Mouse (Mus musculus): Measurements from ENCODE around the gene Duox1. TPM values are rescaled to one million over a fixed set of nuclear protein-coding genes. Genes with fewer than 3 reads are reported as not detected.

The Duox1 gene
- total and polyA plus RNA-seq, 3 experiments, result not detected

DNA sequence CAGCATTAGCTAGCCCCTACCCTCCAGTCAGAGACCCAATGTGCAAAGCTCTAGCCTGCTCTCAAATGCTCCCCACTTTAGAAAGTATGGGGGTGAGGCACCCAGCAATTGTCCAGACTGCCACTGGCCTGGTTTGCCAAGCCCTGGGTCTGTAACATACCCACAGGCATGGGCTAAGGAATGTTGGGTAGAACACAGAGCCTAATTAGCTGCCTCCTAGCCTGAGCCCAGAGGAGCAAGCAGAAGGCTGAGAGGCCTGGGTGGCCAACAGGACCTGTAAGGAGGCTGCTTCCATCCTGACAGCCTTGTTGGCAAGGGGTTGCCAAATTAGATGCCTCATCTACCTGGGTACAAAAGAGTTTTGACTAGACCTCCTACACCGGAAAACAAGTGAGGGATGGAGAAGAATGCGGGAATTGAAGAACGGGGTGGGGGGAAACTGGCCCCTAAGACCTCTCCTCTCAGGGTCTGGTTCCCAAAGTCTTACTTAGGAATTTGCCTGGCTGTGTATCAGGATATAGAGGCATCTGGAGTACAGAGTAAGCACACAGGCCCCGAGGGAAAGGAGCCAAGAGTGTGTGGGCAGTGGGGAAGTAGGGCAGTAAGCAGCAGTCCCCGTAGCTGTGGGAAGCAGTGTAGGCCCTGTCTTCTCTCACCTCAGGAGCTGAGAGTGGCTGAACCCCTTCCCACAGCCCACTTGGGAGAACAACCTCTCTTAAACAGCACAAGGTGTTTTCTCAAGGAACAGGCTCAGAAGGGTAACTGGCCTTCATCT is 35.9 kb downstream of the Duox1 start:
- ATAC-seq (ENCODE audit: extremely low read depth, insufficient number of reproducible peaks, low FRiP score, poor library complexity, severe bottlenecking), result no peak
- peaks cover 16% of the 10 kb centered on the region for H3K4me1 ChIP-seq (ENCODE audit: insufficient read depth, low read depth, low read length)
- no peaks in the 10 kb centered on the region for H3K36me3 ChIP-seq (replicated peaks)
- H3K9me3 ChIP-seq (replicated peaks), result no peaks in the 10 kb centered on the region
- H3K27me3 ChIP-seq (ENCODE audit: insufficient read depth, low read length), result peaks cover 72% of the 10 kb centered on the region
- TF ChIP-seq POLR2AphosphoS5 (IDR thresholded peaks at IDR 0.05; ENCODE audit: insufficient replicate concordance, low read depth, low read length) (no peak), CTCF (IDR thresholded peaks at IDR 0.05; ENCODE audit: low read depth, low read length) (no peak), GATA2 (IDR thresholded peaks at IDR 0.05; ENCODE audit: borderline replicate concordance, low read depth, low read length) (no peak), GATA1 (IDR thresholded peaks at IDR 0.05; ENCODE audit: borderline replicate concordance, low read length) (no peak), TAL1 (conservative IDR thresholded peaks at IDR 0.05; ENCODE audit: low read depth, low read length) (no peak)
- no peak for DNase-seq (ENCODE audit: low spot score)
- H3K4me3 ChIP-seq (ENCODE audit: low read depth, low read length), result no peak overlapping the region

- Histone ChIP-seq H3K9me3 (replicated peaks) (no peaks in the 10 kb centered on the region), H3K4me3 (ENCODE audit: low read depth, low read length) (no peak overlapping the region), H3K36me3 (replicated peaks) (no peaks in the 10 kb centered on the region), H3K4me1 (ENCODE audit: insufficient read depth, low read depth, low read length) (peaks cover 16% of the 10 kb centered on the region), H3K27me3 (ENCODE audit: insufficient read depth, low read length) (peaks cover 72% of the 10 kb centered on the region)
- no peak for TF ChIP-seq GATA1 (IDR thresholded peaks at IDR 0.05; ENCODE audit: borderline replicate concordance, low read length)
- DNase-seq (ENCODE audit: low spot score) (no peak), ATAC-seq (ENCODE audit: extremely low read depth, insufficient number of reproducible peaks, low FRiP score, poor library complexity, severe bottlenecking) (no peak)
These were observed 36.5 kb downstream of the Duox1 start for GRCm38 (mm10) chr2:122351931-122352329.

DNA sequence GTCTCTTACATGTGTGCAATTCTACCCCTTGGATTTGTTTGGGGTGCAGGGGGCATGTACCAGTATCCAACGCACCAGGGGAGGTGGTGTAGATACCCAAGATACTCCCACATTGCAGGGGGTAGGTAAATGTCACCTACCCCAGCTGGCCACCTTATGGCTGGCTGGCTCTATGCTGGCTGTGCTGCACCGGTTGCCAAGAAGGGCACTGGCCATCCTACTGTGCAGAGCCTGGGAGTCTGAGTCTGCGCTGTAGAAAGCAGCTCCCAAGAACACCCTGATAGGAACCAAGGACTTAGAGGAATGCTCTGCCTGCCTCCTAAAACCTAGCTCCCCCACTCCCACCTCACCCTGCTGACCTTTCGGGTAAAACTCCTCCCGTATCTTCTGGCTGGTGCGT is 37.5 kb downstream of the Duox1 start:
- ATAC-seq (ENCODE audit: extremely low read depth, insufficient number of reproducible peaks, low FRiP score, poor library complexity, severe bottlenecking) (no peak), DNase-seq (ENCODE audit: low spot score) (no peak)
- no peak for TF ChIP-seq POLR2AphosphoS5 (IDR thresholded peaks at IDR 0.05; ENCODE audit: insufficient replicate concordance, low read depth, low read length)
- Histone ChIP-seq H3K27me3 (ENCODE audit: insufficient read depth, low read length) (peaks cover 67% of the 10 kb centered on the region), H3K9me3 (replicated peaks) (no peaks in the 10 kb centered on the region), H3K4me1 (ENCODE audit: insufficient read depth, low read depth, low read length) (peaks cover 14% of the 10 kb centered on the region), H3K36me3 (replicated peaks) (no peaks in the 10 kb centered on the region), H3K4me3 (ENCODE audit: low read depth, low read length) (no peak overlapping the region)

- Histone ChIP-seq H3K36me3 (replicated peaks) (no peaks in the 10 kb centered on the region), H3K27me3 (ENCODE audit: insufficient read depth, low read length) (peaks cover 62% of the 10 kb centered on the region), H3K4me1 (ENCODE audit: insufficient read depth, low read depth, low read length) (peaks cover 6% of the 10 kb centered on the region), H3K4me3 (ENCODE audit: low read depth, low read length) (no peak overlapping the region), H3K9me3 (replicated peaks) (no peaks in the 10 kb centered on the region)
- TF ChIP-seq POLR2AphosphoS5 (IDR thresholded peaks at IDR 0.05; ENCODE audit: insufficient replicate concordance, low read depth, low read length) (no peak), CTCF (IDR thresholded peaks at IDR 0.05; ENCODE audit: low read depth, low read length) (no peak), TAL1 (conservative IDR thresholded peaks at IDR 0.05; ENCODE audit: low read depth, low read length) (no peak), GATA2 (IDR thresholded peaks at IDR 0.05; ENCODE audit: borderline replicate concordance, low read depth, low read length) (no peak), GATA1 (IDR thresholded peaks at IDR 0.05; ENCODE audit: borderline replicate concordance, low read length) (no peak)
- DNase-seq (ENCODE audit: low spot score), result no peak
- ATAC-seq (ENCODE audit: extremely low read depth, insufficient number of reproducible peaks, low FRiP score, poor library complexity, severe bottlenecking), result no peak
These were observed 38.3 kb downstream of the Duox1 start for GRCm38 (mm10) chr2:122353765-122354164.

DNA sequence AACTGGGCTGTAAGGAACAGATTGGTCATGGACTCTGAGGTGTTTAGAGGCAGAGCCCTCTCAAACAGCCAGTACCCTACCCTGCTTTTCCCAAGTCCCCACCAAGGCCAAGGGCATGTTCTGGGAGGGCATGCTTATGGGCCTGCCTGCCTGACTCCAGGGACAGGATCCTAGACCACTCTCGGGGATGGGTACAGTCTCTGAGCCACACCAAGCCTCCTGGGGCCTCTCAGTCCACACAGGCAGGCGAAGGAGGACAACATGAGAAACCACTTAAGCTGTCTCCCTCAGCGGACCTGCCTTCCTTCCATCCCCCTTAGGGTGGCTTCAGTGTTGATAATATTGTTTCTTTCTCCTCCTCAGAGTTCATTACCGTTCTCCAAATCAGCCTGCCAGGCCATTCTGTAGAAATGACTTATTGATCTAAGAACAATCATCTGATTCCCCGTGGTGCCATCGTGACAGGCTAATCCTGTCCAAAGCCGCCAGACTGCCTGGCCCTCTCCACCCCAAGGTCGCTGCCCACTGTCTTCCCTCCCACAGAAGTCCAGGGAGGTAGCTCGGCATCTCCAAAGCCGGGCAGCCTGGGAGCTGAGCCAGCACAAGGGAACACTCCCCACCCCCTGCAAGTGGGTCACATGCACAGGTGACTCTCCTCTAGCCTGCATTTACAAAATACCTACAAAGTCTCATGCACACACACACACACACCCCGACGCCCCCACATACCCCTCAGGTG is 38.9 kb downstream of the Duox1 start:
- no peaks in the 10 kb centered on the region for H3K36me3 ChIP-seq (replicated peaks)
- no peak for TF ChIP-seq GATA1 (IDR thresholded peaks at IDR 0.05; ENCODE audit: borderline replicate concordance, low read length)
- TF ChIP-seq TAL1 (conservative IDR thresholded peaks at IDR 0.05; ENCODE audit: low read depth, low read length), result no peak
- TF ChIP-seq POLR2AphosphoS5 (IDR thresholded peaks at IDR 0.05; ENCODE audit: insufficient replicate concordance, low read depth, low read length), result no peak
- TF ChIP-seq GATA2 (IDR thresholded peaks at IDR 0.05; ENCODE audit: borderline replicate concordance, low read depth, low read length), result no peak
- TF ChIP-seq CTCF (IDR thresholded peaks at IDR 0.05; ENCODE audit: low read depth, low read length), result no peak
- ATAC-seq (ENCODE audit: extremely low read depth, insufficient number of reproducible peaks, low FRiP score, poor library complexity, severe bottlenecking) (no peak), DNase-seq (ENCODE audit: low spot score) (no peak)
- no peak overlapping the region for H3K4me3 ChIP-seq (ENCODE audit: low read depth, low read length)
- H3K27me3 ChIP-seq (ENCODE audit: insufficient read depth, low read length), result peaks cover 56% of the 10 kb centered on the region
- H3K9me3 ChIP-seq (replicated peaks), result no peaks in the 10 kb centered on the region
- H3K4me1 ChIP-seq (ENCODE audit: insufficient read depth, low read depth, low read length), result peaks cover under 1% of the 10 kb centered on the region

DNA sequence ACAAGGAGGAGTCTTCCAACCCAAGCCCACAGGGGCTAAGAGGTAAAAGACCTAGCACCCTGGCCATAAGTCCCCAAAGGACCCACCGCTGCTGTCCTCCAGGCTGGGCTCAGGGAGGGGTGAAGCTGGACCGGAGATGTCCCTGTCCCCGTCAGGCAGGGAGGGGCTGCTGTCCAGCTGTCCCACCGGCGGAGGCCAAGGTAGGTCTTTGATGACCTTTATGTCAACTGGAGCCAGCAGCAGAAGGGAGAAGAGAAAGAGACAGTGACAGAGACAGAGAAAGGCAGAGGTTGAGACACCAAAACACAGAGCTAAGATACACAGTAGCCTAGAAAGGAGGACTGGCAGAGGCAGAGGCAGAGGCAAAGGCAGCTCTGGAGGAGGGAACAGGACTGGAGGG is 39.9 kb downstream of the Duox1 start:
- Histone ChIP-seq H3K36me3 (replicated peaks) (no peaks in the 10 kb centered on the region), H3K9me3 (replicated peaks) (no peaks in the 10 kb centered on the region), H3K4me3 (ENCODE audit: low read depth, low read length) (no peak overlapping the region), H3K4me1 (ENCODE audit: insufficient read depth, low read depth, low read length) (no peaks in the 10 kb centered on the region), H3K27me3 (ENCODE audit: insufficient read depth, low read length) (peaks cover 52% of the 10 kb centered on the region)
- DNase-seq (ENCODE audit: low spot score) (no peak), ATAC-seq (ENCODE audit: extremely low read depth, insufficient number of reproducible peaks, low FRiP score, poor library complexity, severe bottlenecking) (no peak)
- no peak for TF ChIP-seq CTCF (IDR thresholded peaks at IDR 0.05; ENCODE audit: low read depth, low read length)
- no peak for TF ChIP-seq POLR2AphosphoS5 (IDR thresholded peaks at IDR 0.05; ENCODE audit: insufficient replicate concordance, low read depth, low read length)
- TF ChIP-seq TAL1 (conservative IDR thresholded peaks at IDR 0.05; ENCODE audit: low read depth, low read length), result no peak
- no peak for TF ChIP-seq GATA1 (IDR thresholded peaks at IDR 0.05; ENCODE audit: borderline replicate concordance, low read length)
- TF ChIP-seq GATA2 (IDR thresholded peaks at IDR 0.05; ENCODE audit: borderline replicate concordance, low read depth, low read length), result no peak

Data from G1E (cell line).